Mouse (Mus musculus) neural tube, embryonic 11.5 days (tissue): ENCODE measurements around the gene E2f2. TPM values are rescaled to one million over a fixed set of nuclear protein-coding genes. Genes with fewer than 3 reads are reported as not detected.

Source experiments
- ATAC-seq: fragments of 200-750 bp; cut with Nextera tagmentation; 2 replicates; pipeline ENCODE4 v1.8.0; 2017; ENCODE audit warnings: moderate number of reproducible peaks, mild to moderate bottlenecking, moderate TSS enrichment, moderate library complexity; ENCODE audit not compliant: insufficient read depth, low FRiP score, low TSS enrichment
- DNase-seq: peaks from one replicate; pipeline ENCODE4 v3.0.0-alpha.2; 2015; ENCODE audit warnings: low spot score
- H3K27ac ChIP-seq: fragments of 300-500 bp; sonication (generic); 2 replicates; pipeline ENCODE4 v1.5.1; 2014; ENCODE audit warnings: low read depth, mild to moderate bottlenecking, low read length
- H3K27me3 ChIP-seq: fragments of 300-500 bp; sonication (generic); 2 replicates; pipeline ENCODE4 v1.6.1; 2014; ENCODE audit warnings: mild to moderate bottlenecking, low read length, mixed read lengths; ENCODE audit not compliant: control insufficient read depth, insufficient read depth
- H3K36me3 ChIP-seq: fragments of 300-500 bp; sonication (generic); 2 replicates; pipeline ENCODE4 v1.6.1; 2014; ENCODE audit warnings: mild to moderate bottlenecking, low read length, moderate library complexity, mixed read lengths; ENCODE audit not compliant: control insufficient read depth, insufficient read depth
- H3K4me1 ChIP-seq: fragments of 300-500 bp; sonication (generic); 2 replicates; pipeline ENCODE4 v1.6.1; 2014; ENCODE audit warnings: low read length, mixed read lengths; ENCODE audit not compliant: control insufficient read depth, insufficient read depth
- H3K4me2 ChIP-seq: fragments of 300-500 bp; sonication (generic); 2 replicates; pipeline ENCODE4 v1.6.1; 2014; ENCODE audit warnings: low read depth, mild to moderate bottlenecking, moderate library complexity
- H3K4me3 ChIP-seq: fragments of 300-500 bp; sonication (generic); 2 replicates; pipeline ENCODE4 v1.5.1; 2014; ENCODE audit warnings: low read depth, low read length
- H3K9ac ChIP-seq: fragments of 300-500 bp; sonication (generic); 2 replicates; pipeline ENCODE4 v1.6.1; 2014; ENCODE audit warnings: mild to moderate bottlenecking, low read length
- H3K9me3 ChIP-seq: fragments of 300-500 bp; sonication (generic); 2 replicates; pipeline ENCODE4 v1.6.1; 2016; ENCODE audit warnings: low read length; ENCODE audit not compliant: control insufficient read depth
- WGBS: fragments of 180-500 bp; shearing (Covaris S2); extraction: QIAGEN DNeasy Blood & Tissue Kit; methylation state at CpG from one replicate; pipeline ENCODE4 v1.1.7; 2014; 5-methylcytosine and 5-hydroxymethylcytosine counted together
- polyA plus RNA-seq: library from polyadenylated mRNA; unstranded; fragments of >200 nt; fragmentation: Nextera tagmentation; extraction: Ambion mirVana; gene quantifications from 2 replicates; pipeline ENCODE4 v1.2.1, GENCODE M21; 2014

Gene E2f2
- polyA plus RNA-seq, 1 experiment from 2014 or later: 7.2 TPM

DNA sequence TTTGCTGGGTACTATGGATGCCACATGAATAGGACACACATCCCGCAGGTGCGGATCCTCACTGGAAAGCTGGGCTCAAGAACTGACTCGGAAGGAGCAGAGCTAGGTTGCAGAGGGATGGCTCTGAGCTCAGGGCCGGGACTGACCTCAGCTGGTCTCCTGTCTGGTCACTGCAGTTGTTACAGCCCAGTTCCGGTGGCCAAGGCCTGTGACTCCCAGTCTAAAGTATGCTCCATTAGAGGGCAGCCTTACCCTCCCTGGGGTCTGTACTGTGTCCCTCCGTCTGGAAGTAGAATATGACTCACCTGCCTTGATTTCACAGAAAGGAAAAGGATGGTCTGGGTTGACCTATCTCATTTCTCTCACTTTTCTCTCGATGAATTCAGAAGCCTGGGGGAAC, 72.0 kb downstream of the E2f2 start:
- Histone ChIP-seq H3K36me3 (0 out of 2 replicates have a peak, but pooled peaks cover 2% of the 10 kb centered on the region), H3K9ac (no peak overlapping the region), H3K9me3 (no peaks in the 10 kb centered on the region), H3K4me3 (no peak overlapping the region), H3K27me3 (peaks cover 31% of the 10 kb centered on the region), H3K4me1 (peaks cover 31% of the 10 kb centered on the region), H3K27ac (no peak overlapping the region), H3K4me2 (no peak overlapping the region)
- DNase-seq (no peak), ATAC-seq (no peak)
- WGBS: 62% methylated on average over 7 of the region's 7 CpGs

Other genes with a start within 250 kb of the E2f2 start
- 62.3 and 62.7 TPM in 2 replicates for gene Hmgcl, start 225.9 kb upstream of the E2f2 start, polyA plus RNA-seq
- 34.2 and 36.4 TPM in 2 replicates for gene Gale, start 208.7 kb upstream of the E2f2 start, polyA plus RNA-seq
- 161 and 171 TPM in 2 replicates for gene Lypla2, start 199.8 kb upstream of the E2f2 start, polyA plus RNA-seq
- gene Pithd1, start 185.1 kb upstream of the E2f2 start, polyA plus RNA-seq: 60.0 and 60.6 TPM in 2 replicates
- 44.3 and 45.2 TPM in 2 replicates for gene Eloa, start 150.6 kb upstream of the E2f2 start, polyA plus RNA-seq
- 410 and 416 TPM in 2 replicates for gene Rpl11, start 119.0 kb upstream of the E2f2 start, polyA plus RNA-seq
- gene Id3, start 28.9 kb upstream of the E2f2 start, polyA plus RNA-seq: 440 and 470 TPM in 2 replicates
- gene Asap3, start 34.0 kb downstream of the E2f2 start, polyA plus RNA-seq: 6.9 and 7.5 TPM in 2 replicates
- 6.5 and 7.4 TPM in 2 replicates for gene Tcea3, start 75.3 kb downstream of the E2f2 start, polyA plus RNA-seq
- 34.2 and 34.4 TPM in 2 replicates for gene Zfp46, start 112.3 kb downstream of the E2f2 start, polyA plus RNA-seq
- gene Hnrnpr, start 138.5 kb downstream of the E2f2 start, polyA plus RNA-seq: 183 and 184 TPM in 2 replicates